Mouse (Mus musculus) kidney, adult 2 months (tissue): ENCODE results near the gene Nfasc.

ENCODE experiments used
- CTCF ChIP-seq: fragments of 200-500 bp; conservative IDR thresholded peaks from 2 replicates; pipeline ENCODE4 v1.5.1; 2011; ENCODE audit warnings: low read depth, mild to moderate bottlenecking, control low read depth, low read length, moderate library complexity, mixed read lengths; ENCODE audit not compliant: insufficient read depth, insufficient read length
- POLR2A ChIP-seq: fragments of 200-500 bp; IDR thresholded peaks from one replicate; pipeline ENCODE4 v1.6.1; 2011; ENCODE audit warnings: low read depth, low read length, control low read depth

DNA sequence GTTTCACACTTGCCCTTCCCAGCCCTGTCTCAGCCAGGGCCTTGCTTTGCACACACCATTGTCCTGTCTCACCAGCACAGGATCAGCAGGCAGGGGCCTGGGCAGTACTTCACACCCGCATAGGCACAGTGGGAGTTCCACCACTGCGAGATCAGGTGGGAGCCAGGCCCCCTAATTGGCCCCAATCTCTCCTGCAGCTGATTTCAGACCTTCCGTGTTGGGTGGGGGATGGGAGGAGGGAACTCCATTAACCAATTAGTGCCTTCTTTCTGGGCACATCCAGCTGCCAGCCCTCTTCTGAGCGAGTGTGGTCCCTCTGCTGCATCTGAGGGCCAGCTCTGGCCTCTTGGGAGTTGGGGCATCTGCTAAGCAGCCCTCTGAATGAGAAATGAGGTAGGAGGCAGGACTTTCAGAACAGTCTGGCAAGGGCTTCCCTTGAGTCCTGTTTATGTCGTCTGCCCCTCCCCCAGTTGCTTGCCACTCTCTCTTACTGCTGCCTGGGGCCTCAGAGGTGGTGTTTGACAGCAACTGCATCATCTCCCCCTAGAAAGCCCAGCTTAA is 210.9 kb downstream of the Nfasc start:
- no peak for TF ChIP-seq CTCF
- no peak for TF ChIP-seq POLR2A
